In genomic region chr4:123313010-123313409, GRCm38 (mm10) we compare ENCODE assay signal across 23 mouse cellular contexts. TPM values are rescaled to one million over a fixed set of nuclear protein-coding genes. Genes with fewer than 3 reads are reported as not detected.
A peak's percentile ranks its signal among the peaks of the same experiment; 100 is the strongest.
DNase-seq lines count a peak whose midpoint lies in the region; ATAC-seq lines count a peak whose summit lies in the region.
"Had no signal": no experiment of that assay in that cellular context is flagged by ENCODE, and none has a peak within 500 bp of the region (broad histone marks: within the 10 kb centered on the region; RNA-seq: fewer than 3 reads in every experiment).

No protein-coding gene starts in this region.

- H3K27me3 ChIP-seq in lung, embryonic 16.5 days (ENCODE audit: control insufficient read depth, insufficient read depth, low read depth, low read length): no peaks in the 10 kb centered on the region
- no peaks in the 10 kb centered on the region for H3K27me3 ChIP-seq in liver, embryonic 15.5 days
- no peaks in the 10 kb centered on the region; the same call in 1 of the 2 replicates for H3K27me3 ChIP-seq in splenic B cell, adult 2 months (ENCODE audit: control insufficient read depth, insufficient read depth, low read length, poor library complexity, severe bottlenecking)
- H3K27me3 ChIP-seq in forebrain, embryonic 11.5 days (ENCODE audit: control insufficient read depth, insufficient read depth, low read length): no peaks in the 10 kb centered on the region
- H3K27me3 ChIP-seq: limb, embryonic 12.5 days; lung, embryonic 15.5 days had no signal

- no peaks in the 10 kb centered on the region for H3K9me3 ChIP-seq in lung, embryonic 16.5 days (ENCODE audit: control insufficient read depth, low read length)
- H3K9me3 ChIP-seq in liver, embryonic 15.5 days (replicated peaks): no peaks in the 10 kb centered on the region
- H3K9me3 ChIP-seq in forebrain, embryonic 11.5 days (ENCODE audit: control insufficient read depth, low read length): no peaks in the 10 kb centered on the region
- H3K9me3 ChIP-seq: hindbrain, embryonic 10.5 days; limb, embryonic 12.5 days; lung, embryonic 15.5 days had no signal

- WGBS in lung, embryonic 16.5 days: 69% methylated on average over 6 of the region's 6 CpGs
- WGBS in liver, embryonic 15.5 days (ENCODE audit: insufficient replicate concordance): 22% methylated on average over 6 of the region's 6 CpGs
- 92% methylated on average over 6 of the region's 6 CpGs for WGBS in forebrain, embryonic 11.5 days

- no peak overlapping the region for H3K4me3 ChIP-seq in lung, embryonic 16.5 days (ENCODE audit: low read length)
- H3K4me3 ChIP-seq in liver, embryonic 15.5 days (replicated peaks): no peak overlapping the region
- H3K4me3 ChIP-seq in forebrain, embryonic 11.5 days (ENCODE audit: low read depth, low read length): no peak overlapping the region
- H3K4me3 ChIP-seq: hindbrain, embryonic 10.5 days; left cerebral cortex, adult 2 months; limb, embryonic 12.5 days; lung, embryonic 15.5 days had no signal

- peak; percentile 46; the same call in 1 of the 2 replicates for ATAC-seq in lung, embryonic 16.5 days (ENCODE audit: low read depth)
- peak; percentile 82 to 89 for ATAC-seq in hematopoietic stem cell, adult 5-6 weeks (replicated peaks in 1 of 2; ENCODE audit: insufficient read depth in 1 of 2, low FRiP score in 2 of 2, low TSS enrichment in 1 of 2, low read depth in 1 of 2, poor library complexity in 2 of 2, severe bottlenecking in 2 of 2)
- ATAC-seq in liver, embryonic 15.5 days (ENCODE audit: insufficient read depth): peak; percentile 34; the same call in 1 of the 2 replicates
- no peak for ATAC-seq in forebrain, embryonic 11.5 days (replicated peaks; ENCODE audit: low FRiP score)
- ATAC-seq: forebrain, postnatal 0 days; midbrain, embryonic 16.5 days had no signal

- no peak for DNase-seq in lung, postnatal 25 days (ENCODE audit: low spot score)
- peak; percentile 15 for DNase-seq in splenic B cell, adult 2 months (ENCODE audit: low read depth, low spot score)
- no peak for DNase-seq in yolk sac, embryonic 10.5 days (ENCODE audit: low spot score)
- DNase-seq in forebrain, embryonic 11.5 days (ENCODE audit: low spot score): no peak
- DNase-seq: adrenal gland, adult 8-10 months; cerebellum, postnatal 10 days; forebrain, postnatal 0 days; kidney, adult 8-10 months; kidney, postnatal 25 days; thymus, postnatal 14 days had no signal

- H3K4me2 ChIP-seq in lung, embryonic 16.5 days (ENCODE audit: low read depth, low read length): no peak overlapping the region
- no peak overlapping the region for H3K4me2 ChIP-seq in liver, embryonic 15.5 days
- H3K4me2 ChIP-seq in forebrain, embryonic 11.5 days (ENCODE audit: low read depth, low read length, severe bottlenecking): no peak overlapping the region
- H3K4me2 ChIP-seq: limb, embryonic 12.5 days; lung, embryonic 15.5 days had no signal

- H3K4me1 ChIP-seq in lung, embryonic 16.5 days (replicated peaks; ENCODE audit: control insufficient read depth, insufficient read depth, low read length): no peaks in the 10 kb centered on the region
- H3K4me1 ChIP-seq in liver, embryonic 15.5 days (replicated peaks): peaks cover 13% of the 10 kb centered on the region; the same call in 1 of the 2 replicates
- no peaks in the 10 kb centered on the region for H3K4me1 ChIP-seq in forebrain, embryonic 11.5 days (replicated peaks; ENCODE audit: control insufficient read depth, insufficient read depth, low read length)
- H3K4me1 ChIP-seq: lung, embryonic 15.5 days had no signal

- H3K9ac ChIP-seq in lung, embryonic 16.5 days (ENCODE audit: low read length): no peak overlapping the region
- no peak overlapping the region for H3K9ac ChIP-seq in liver, embryonic 15.5 days
- H3K9ac ChIP-seq in forebrain, embryonic 11.5 days (ENCODE audit: low read length): no peak overlapping the region
- H3K9ac ChIP-seq: forebrain, postnatal 0 days; limb, embryonic 12.5 days; lung, embryonic 15.5 days had no signal

- no peak overlapping the region for H3K27ac ChIP-seq in lung, embryonic 16.5 days (ENCODE audit: low read length)
- no peak overlapping the region for H3K27ac ChIP-seq in liver, embryonic 15.5 days (replicated peaks)
- no peak overlapping the region for H3K27ac ChIP-seq in forebrain, embryonic 11.5 days (ENCODE audit: low read depth, low read length)
- H3K27ac ChIP-seq: hindbrain, embryonic 10.5 days; left cerebral cortex, adult 2 months; limb, embryonic 12.5 days; lung, embryonic 15.5 days; stomach, postnatal 0 days had no signal

- H3K36me3 ChIP-seq in lung, embryonic 16.5 days (ENCODE audit: control insufficient read depth, insufficient read depth, low read length): no peaks in the 10 kb centered on the region
- no peaks in the 10 kb centered on the region for H3K36me3 ChIP-seq in liver, embryonic 15.5 days (replicated peaks)
- no peaks in the 10 kb centered on the region for H3K36me3 ChIP-seq in splenic B cell, adult 2 months (ENCODE audit: control insufficient read depth, insufficient read depth, low read length, poor library complexity, severe bottlenecking)
- no peaks in the 10 kb centered on the region for H3K36me3 ChIP-seq in forebrain, embryonic 11.5 days (ENCODE audit: control insufficient read depth, insufficient read depth, low read length)
- H3K36me3 ChIP-seq: limb, embryonic 12.5 days; lung, embryonic 15.5 days had no signal

RNA-seq across cellular contexts. Expression of gene Oxct2a, which starts 10.4 kb away (rescaled TPM):
- 0.11 TPM in 1 of 2 replicates, not detected in the other for polyA plus RNA-seq in lung, embryonic 16.5 days (2015; fragmentation: Nextera tagmentation; extraction: Ambion mirVana)
- not detected in 2 replicates for total RNA-seq in hematopoietic stem cell, adult 5-6 weeks (2017)
- not detected in 2 replicates for polyA plus RNA-seq in liver, embryonic 15.5 days (2015; fragmentation: Nextera tagmentation; extraction: Ambion mirVana)
- not detected in 2 replicates for polyA plus RNA-seq in forebrain, embryonic 11.5 days (2014; fragmentation: Nextera tagmentation; extraction: Ambion mirVana)
- total RNA-seq: adrenal gland, adult 8-10 months; gastrocnemius, postnatal 4 days; left cerebral cortex, adult 2 months; neutrophil, adult 5-6 weeks had no signal
- polyA plus RNA-seq: embryonic facial prominence, embryonic 14.5 days; heart, embryonic 14.5 days; hindbrain, embryonic 10.5 days; limb, embryonic 12.5 days; lung, embryonic 15.5 days; midbrain, embryonic 16.5 days; stomach, postnatal 0 days had no signal

RNA-seq across cellular contexts. Expression of gene Bmp8a, which starts 30.0 kb away (rescaled TPM):
- polyA plus RNA-seq in lung, embryonic 16.5 days (2015; fragmentation: Nextera tagmentation; extraction: Ambion mirVana): 0.41 and 0.68 TPM in 2 replicates
- total RNA-seq in hematopoietic stem cell, adult 5-6 weeks (2017): 0.19 TPM in 1 of 2 replicates, not detected in the other
- polyA plus RNA-seq in liver, embryonic 15.5 days (2015; fragmentation: Nextera tagmentation; extraction: Ambion mirVana): 0.13 and 0.24 TPM in 2 replicates
- 0.13 and 0.23 TPM in 2 replicates for polyA plus RNA-seq in forebrain, embryonic 11.5 days (2014; fragmentation: Nextera tagmentation; extraction: Ambion mirVana)
- total RNA-seq: gastrocnemius, postnatal 4 days; neutrophil, adult 5-6 weeks had no signal
- polyA plus RNA-seq: heart, embryonic 14.5 days had no signal

RNA-seq across cellular contexts. Expression of gene Pabpc4, which starts 50.9 kb away (rescaled TPM):
- polyA plus RNA-seq in lung, embryonic 16.5 days (2015; fragmentation: Nextera tagmentation; extraction: Ambion mirVana): 25.4 and 28.2 TPM in 2 replicates
- total RNA-seq in hematopoietic stem cell, adult 5-6 weeks (2017): 87.7 and 112 TPM in 2 replicates
- 79.4 and 99.7 TPM in 2 replicates for polyA plus RNA-seq in liver, embryonic 15.5 days (2015; fragmentation: Nextera tagmentation; extraction: Ambion mirVana)
- polyA plus RNA-seq in forebrain, embryonic 11.5 days (2014; fragmentation: Nextera tagmentation; extraction: Ambion mirVana): 46.6 and 47.0 TPM in 2 replicates
